Mouse (Mus musculus): Measurements from ENCODE around the gene Zbtb48.

The Zbtb48 gene

DNA sequence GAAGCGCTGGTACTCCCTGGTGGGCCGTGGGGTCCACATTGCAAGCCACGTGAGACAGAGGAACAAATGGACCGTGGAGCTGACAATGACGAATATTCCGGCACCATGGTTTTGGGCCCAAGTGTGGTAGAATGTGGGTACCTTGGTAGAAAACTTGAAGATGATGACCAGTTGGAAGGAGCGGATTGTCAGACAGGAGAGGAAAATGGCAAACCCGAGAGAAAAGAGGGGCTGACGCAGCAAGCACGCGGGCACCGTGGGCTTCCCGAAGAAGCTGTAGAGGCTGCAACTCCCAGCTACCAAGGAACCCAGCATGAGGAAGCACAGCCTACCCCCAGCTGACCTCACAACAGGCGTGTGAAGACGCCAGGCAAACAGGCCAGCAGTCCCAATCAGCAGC, 985 bp upstream of the Zbtb48 start:
- DNase-seq, result no peak

DNA sequence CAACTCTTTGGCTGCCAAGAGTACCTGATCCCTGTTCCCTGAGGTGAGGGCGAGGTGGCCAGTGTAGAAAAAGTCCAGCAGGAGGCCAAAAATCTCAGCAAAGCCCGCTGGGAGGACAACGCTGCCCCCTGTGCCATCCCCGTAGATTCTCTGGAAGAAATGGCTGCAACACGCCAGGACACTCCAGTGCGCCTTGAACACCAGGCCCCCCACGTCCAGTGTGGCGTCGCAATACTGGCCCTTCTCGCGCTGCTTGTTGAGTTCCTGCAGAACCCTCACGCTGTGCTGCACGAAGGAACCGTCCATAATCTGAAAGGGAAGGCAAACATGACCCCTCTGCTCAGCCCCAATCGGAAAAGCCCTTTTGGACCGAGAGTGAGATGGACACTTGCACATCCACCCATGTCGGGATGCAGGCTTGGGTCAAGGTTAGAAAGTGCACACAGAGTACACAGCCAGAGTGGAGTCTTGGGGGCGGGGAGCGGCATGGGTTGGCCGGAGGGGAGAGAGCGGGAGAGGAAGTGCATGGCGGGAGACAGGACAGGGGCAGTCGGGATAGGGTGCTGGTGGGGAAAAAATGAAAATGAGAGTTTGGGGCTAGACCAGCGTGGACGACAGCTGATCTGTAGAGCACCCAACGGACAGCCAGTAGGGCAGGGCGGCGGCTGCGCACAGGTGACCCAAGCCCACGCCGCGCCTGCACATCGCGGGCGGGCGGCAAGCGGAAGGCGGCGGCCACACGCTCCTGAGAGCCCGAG, 541 bp downstream of the Zbtb48 start:
- no peak for DNase-seq

DNA sequence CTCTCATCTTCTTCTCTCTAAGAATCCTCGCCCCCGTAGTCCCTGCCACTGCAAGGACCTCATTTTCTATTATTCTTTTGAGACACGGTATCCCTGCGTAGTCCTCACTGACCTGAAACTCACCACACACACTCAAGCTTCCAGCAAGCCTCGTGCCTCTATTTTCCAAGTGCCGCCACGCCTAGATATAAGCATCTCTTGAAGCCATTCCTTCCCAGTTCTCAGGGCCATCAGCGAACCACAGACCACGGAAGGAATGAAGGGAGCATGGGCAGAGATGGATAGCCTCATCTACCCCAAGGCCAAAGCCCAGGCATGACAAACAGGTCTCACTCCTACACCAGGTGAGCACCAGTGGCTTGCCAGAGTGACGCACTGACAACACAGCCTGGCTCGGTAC, 2.9 kb downstream of the Zbtb48 start:
- DNase-seq, result no peak

DNA sequence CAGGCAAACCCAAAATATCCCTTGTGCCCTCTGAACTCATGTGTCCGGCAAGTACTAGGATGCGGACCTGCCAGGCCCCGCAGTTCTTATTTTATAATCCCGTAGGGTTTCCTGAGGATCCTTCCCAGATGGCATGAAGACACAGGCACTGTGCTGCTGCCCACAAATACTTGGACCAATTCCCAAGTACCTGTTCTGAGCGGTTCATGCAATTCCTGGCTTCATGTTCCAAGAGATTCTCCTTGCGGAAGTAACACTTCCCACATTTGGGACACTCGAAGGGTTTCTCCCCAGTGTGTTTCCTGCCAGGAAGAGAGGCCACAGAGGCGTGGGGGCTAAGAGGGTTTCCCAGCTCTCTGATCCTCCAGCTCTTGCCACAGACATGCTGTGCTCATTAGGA, 5.0 kb downstream of the Zbtb48 start:
- DNase-seq, result no peak

DNA sequence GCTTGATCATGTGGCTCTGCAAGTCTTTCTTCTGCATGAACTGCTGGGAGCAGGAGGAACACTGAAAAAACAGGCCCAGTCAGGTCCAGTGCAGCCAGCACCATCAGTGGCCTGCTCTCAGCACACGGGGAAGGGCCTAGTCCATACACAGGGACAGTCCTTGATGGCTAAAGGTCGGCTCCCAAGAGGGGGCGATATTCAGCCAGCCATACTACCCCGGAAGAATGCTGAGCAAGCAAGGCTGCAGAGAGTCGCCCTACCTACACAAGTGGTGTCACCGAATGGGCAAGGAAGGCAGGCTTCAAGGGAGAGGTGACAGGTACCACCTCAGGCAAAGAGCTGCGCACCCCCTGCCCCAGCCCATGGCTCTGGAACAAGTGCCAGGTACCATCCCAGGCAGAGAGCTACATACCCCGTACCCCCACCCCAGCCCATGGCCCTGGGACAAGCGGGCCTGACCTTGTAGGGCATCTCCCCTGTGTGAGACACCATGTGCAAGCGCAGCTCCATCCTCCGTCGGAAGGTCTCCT, 5.8 kb downstream of the Zbtb48 start:
- no peak for DNase-seq

DNA sequence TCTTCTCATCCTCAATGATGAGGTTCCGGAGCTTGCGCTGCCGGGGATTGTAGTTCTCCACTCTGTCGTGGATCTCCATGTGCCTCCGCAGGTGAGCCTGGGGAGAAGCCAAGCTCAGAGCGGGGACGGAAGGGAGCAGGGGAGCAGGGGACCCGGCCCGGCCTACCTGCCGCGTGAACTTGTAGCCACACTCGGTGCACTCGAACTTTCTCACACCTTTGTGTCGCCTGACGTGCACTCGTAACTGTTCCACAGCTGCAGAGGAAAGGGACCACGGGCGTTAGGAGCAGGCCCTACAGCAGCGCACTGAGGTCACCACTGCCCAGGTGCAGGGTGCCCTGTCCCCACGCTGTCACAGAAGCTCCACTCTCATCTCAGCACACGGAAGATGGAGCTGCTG, 7.4 kb downstream of the Zbtb48 start:
- no peak for DNase-seq

DNA sequence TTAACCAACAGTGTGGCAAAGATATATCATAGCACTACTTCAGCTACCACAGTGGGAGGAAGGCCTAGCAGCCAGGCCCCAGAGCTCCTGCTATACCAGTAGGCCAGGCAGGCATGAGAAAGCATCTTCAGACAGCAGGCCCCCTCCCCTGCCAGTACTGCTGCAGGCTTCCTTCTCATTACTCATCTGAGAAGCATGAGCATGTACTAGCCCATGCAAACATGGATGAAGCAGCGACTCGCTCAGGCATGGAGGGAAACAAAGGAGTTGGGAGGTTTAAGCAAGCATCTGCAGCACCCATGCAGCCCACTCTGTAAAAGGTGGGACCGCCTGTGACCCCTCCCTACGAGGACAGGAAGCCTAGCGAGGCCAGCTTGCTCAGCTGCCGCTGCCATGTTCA, 8.4 kb downstream of the Zbtb48 start:
- DNase-seq, result no peak

DNA sequence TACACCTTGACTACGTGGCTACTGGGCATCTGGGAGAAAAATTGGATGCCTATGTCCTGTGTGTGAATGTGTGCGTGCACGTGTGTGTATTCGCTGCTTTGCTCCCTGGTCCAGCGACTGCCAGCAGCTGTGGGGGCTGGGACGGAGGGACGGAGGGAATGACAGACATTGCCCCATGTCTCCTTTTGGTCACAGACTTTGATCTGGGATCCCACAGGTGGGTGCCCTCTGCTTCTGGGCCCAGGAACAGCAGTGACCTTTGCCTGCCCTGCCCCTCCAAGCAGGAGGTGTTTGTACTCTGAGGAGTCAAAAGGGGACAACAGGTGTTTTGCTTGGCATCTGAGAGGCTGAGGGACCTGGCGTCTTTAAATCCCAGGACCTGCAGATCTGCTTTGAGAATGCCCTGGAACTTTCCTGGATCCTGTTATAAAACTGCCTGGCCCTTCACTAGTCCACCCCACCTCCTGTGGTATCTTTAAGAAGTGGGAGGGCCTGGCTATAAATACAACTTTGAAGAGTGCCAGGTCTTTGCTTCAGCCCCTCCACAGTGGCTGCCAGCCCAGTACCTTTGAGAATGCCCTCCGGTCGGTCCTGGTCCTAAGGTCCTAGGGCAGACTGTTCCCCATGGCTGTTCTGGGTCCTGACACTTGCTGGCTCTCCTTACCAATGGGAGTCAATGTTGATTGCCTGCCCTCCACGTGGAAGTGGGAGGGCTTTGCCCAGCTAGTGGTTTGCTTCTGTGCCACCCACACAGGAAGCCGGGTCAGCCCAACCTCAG, 14.2 kb downstream of the Zbtb48 start:
- DNase-seq, result peak; percentile 66

DNA sequence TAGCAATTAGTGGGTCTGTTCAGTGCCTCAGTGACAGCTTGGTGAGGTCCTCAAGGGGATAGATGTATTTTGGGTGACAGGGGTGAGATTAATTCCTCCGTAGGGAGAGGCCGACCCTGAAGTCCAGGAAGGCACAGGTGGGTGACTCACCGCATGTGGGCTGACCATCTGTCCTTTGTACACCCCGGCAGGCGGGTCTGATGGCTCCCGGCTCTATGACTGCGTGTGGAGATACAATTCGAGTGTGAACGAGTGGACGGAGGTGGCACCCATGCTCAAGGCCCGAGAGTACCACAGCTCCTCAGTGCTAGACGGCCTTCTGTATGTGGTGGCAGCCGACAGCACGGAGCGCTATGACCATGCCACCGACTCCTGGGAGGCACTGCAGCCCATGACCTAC, 15.4 kb downstream of the Zbtb48 start:
- no peak for DNase-seq

DNA sequence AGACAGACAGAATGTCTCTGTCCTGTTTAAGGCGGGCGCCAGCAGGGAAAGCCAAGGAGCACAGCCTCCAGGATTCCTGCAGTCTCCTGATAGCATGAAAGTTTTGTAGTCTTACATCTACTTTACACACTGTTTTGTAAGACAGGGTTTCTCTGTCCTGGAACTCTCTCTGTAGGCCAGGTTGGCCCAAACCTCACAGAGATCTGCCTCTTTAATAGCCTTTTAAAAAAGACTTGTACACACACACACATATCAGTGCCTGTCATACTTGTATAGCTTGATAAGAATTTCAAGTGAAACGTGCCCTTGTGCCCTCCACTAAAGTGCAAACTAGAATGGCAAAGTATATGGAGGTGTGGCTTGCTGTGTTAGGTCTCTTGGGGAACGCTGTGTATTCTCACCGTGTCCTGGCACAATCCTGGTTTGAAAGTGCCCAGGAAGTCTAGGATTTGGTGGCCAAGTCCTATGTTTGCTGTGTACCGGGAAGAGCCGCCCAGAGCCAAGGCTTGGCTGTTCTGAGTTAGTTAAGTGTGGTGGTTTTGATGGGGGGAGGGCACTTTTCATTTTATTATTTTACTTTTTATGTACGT, 16.2 kb downstream of the Zbtb48 start:
- DNase-seq, result no peak

DNA sequence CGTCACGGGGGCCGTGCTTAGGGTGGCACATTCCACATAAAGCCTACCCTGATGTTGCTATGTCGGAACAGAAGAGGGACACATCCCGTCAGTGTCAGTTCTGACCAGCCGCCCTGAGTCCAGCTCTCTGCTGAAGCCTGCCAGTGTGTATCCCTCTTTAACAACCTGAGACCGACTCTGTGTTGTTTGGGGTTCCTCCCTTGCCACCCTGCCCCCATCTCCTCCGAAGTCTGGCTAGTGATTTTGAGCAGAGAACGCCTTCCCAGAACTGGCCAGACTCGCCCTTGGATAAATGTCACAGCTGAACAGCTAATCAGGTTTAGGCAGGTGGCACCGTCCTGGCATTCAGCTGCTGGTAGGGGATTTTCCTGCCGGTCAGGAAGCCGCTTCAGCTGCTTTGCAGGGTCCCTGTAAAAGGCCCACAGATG, 16.8 kb downstream of the Zbtb48 start:
- no peak for DNase-seq

DNA sequence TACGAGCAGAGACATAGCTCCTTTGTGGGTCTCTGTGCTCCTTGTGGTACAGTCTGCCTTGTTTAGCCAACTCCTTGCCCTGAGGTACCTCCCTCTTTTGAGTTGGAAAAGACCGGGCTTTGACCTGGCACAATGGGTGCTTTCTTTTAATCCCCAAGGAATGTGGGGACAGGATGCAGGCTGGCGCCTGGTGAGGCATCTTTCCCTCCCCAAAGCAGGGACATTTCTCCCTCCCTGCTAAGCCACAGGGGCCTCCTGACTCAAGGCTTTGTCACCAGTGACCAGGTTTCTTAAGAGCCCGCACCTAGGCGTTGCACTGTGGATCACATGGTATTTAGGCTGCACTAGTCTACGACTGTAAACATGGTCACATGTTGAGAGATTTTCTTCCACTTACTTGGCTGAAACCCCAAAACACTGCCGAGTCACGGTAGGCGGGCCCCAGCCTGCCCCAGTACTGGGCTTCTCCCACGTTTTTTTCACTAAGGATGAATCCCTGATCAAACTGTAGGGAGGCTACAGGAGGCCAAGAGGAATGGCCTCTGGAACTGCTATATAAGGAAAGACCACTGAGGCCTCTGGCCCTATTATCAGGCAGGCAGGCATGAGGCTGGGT, 17.3 kb downstream of the Zbtb48 start:
- DNase-seq, result peak; percentile 51

DNA sequence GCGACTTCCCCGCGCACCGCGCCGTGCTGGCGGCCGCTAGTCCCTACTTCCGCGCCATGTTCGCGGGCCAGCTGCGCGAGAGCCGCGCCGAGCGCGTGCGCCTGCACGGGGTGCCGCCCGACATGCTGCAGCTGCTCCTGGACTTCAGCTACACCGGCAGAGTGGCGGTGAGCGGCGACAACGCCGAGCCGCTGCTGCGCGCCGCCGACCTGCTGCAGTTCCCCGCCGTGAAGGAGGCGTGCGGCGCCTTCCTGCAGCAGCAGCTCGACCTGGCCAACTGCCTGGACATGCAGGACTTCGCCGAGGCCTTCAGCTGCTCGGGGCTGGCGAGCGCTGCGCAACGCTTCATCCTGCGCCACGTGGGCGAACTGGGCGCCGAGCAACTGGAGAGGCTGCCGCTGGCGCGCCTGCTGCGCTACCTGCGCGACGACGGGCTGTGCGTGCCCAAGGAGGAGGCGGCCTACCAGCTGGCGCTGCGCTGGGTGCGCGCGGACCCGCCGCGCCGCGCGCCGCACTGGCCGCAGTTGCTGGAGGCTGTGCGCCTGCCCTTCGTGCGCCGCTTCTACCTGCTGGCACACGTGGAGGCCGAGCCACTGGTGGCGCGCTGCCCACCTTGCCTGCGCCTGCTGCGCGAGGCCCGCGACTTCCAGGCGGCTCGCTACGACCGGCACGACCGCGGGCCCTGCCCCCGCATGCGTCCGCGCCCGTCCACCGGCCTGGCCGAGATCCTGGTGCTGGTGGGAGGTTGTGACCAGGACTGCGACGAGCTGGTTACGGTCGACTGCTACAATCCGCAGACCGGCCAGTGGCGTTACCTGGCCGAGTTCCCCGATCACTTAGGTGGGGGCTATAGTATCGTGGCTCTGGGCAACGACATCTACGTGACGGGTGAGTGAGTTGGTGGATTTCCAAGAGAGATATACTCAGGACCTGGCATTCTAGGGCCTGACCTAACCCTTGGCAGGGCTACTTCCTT, 18.1 kb downstream of the Zbtb48 start:
- no peak for DNase-seq

DNA sequence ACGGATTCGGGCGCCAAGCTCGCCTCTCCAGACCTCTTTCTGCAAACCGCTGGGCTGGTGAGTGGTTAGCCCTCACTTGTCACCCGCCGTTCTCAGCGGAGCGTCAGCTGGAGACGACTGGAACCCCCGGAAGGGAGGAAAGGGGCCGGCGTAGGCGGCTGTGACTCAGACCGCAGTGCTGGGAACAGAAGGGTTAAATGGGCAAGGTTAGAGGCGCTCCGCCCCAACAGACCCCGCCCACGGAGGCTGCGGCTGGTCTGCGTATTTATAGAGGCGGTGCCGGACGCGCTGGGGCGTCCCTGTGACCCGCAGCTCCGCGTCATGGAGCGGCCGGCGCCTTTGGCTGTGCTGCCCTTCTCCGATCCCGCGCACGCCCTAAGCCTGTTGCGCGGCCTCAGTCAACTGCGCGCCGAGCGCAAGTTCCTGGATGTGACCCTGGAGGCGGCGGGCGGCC, 18.8 kb downstream of the Zbtb48 start, which contains the start of gene Klhl21:
TSS of gene Klhl21 (plus strand) at position 182 of the 454 bp plus-strand sequence.
- peak; percentile 97 for DNase-seq

DNA sequence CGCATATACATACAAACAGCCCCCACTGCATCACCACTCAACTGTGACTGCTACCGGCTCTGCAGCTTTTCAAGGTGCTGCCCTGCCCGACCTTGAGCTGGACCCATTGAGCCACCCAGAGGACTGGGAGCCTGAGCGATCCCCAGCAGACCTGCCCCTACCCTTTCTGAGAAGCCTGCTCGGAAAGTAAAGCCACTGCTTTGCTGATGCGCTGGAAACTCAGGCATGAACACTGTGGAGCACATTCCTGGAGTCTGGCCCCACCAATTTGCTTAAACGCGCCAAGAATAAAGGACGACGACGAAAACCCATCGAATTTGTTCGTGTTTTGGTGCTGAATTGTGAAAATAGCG, 19.3 kb downstream of the Zbtb48 start:
- peak; percentile 47 for DNase-seq

DNA sequence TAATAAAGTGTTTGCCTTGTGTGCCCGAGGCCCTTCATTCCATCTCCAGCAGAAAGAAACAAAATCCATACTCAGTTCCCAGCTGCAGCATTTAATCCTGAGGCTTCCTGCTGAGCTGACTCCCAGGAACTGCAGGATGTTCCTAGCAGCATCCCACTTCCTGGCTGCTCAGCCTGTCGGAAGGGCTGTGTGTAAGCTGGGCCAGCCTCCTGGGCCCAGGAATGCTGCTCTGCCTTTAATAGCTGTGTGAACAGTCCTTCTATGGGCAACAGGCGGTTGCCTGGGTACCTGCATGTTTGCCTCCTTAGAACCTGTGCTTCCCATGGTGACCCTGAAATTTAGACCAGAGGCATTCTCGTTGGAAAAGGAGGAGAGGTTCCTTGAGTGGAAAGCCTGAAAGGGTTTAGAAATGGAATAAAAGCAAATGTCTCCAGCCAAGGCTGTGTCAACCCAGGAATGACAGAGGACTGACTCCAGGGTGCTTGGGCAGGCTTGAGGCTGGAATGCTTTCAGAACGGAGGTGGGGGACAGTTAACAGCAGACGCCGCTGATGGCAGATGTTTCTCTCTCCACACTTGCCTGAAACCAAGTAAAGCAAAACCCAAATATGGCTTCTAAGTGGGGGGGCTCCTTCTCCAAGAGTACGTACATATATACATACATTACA, 19.9 kb downstream of the Zbtb48 start:
- peak; percentile 70 for DNase-seq

DNA sequence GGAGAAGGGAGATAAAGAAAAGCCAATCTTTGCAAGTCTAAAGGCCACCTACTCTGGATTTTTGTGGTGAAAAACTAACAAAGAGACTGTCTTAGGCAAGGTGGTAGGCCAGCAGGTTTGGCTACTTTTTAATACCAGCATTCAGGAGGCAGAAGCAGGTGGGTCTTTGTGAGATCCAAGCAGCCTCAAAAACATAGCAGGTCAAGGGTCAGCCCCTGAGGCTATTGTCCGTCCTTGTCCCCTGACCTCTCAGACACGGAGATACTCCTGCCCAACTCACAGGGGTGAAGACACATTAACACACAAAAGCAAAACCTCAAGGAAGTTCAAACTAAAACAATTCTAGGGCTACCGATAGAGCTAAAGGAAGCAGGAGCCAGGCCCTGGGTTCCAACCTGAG, 20.7 kb downstream of the Zbtb48 start:
- DNase-seq, result no peak

DNA sequence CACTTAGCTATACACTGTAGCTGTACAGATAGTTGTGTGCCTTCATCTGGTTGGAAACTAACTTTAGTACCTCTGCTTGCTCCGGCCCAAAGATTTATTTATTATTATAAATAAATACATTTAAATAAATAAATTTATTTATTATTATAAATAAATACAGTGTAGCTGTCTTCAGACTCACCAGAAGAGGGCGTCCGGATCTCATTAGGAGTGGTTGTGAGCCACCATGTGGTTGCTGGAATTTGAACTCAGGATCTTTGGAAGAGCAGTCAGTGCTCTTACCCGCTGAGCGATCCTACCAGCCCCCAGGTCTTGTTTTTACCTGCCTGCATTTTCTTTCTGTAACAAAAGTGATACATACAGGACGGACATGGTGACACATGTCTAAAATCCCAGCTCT, 21.3 kb downstream of the Zbtb48 start:
- DNase-seq, result no peak

DNA sequence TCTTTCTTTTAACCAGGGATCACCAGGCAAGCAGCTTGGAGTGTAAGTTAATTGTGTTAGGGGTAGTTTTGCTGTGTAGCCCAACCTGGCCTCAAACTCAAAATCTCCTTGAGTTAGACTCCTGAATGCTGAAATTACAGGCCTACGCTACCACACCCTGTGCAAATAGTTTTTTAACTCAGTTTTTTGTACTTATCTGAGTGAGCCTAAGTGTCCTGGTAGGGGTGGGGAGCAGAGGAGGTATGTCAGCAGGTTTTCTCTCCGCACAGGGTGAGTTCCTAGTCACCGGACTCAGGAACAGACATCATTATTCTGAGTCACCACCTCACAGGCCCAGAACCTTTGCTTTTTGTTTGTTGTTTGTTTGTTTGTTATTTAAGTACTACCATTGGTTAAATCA, 25.4 kb downstream of the Zbtb48 start:
- DNase-seq, result no peak

DNA sequence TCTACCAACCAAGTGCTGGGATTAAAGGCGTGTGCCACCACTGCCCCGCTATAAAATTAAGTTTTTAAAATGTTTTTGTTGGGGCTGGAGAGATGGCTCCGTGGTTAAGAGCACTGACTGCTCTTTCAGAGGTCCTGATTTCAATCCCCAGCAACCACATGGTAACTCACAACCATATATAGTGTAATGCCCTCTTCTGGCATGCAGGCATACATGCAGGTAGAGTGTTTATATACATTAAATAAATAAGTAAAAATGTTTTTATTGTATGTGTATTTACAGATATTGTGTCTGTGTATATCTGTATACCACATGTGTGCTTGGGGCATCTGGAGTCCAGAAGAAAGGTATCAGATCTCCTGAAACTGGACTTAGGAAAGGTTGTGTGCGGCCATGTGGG, 26.1 kb downstream of the Zbtb48 start:
- no peak for DNase-seq

DNA sequence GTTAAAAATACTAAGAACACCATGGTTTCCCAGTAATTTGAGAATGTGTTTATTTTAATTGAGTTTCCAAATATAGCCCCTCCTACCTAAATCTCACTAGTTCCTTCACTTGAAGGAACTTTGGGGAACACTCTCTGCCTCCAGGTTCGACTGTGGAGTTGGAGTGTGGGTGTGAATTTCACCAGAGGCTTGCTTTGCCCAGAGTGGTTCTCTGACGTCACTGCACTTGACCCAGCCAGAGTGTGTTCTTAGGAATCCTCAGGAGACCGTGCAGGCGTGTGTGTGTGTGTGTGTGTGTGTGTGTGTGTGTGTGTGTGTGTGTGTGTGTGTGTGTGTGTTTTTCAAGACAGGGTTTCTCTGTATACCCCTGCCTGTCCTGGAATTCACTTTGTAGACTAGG, 26.6 kb downstream of the Zbtb48 start:
- DNase-seq, result no peak

All from kidney, postnatal 14 days (tissue).